Mouse (Mus musculus) limb, embryonic 12.5 days (tissue): ENCODE results near the gene Akr1b3. TPM values are rescaled to one million over a fixed set of nuclear protein-coding genes. Genes with fewer than 3 reads are reported as not detected.

Experiments used
- ATAC-seq: fragments of 200-750 bp; cut with Nextera tagmentation; 2 replicates; pipeline ENCODE4 v1.8.0; 2017; ENCODE audit warnings: low read depth, moderate TSS enrichment; ENCODE audit not compliant: insufficient number of reproducible peaks, insufficient read depth, low FRiP score, low TSS enrichment
- H3K27ac ChIP-seq: fragments of 300-500 bp; sonication (generic); 2 replicates; pipeline ENCODE4 v1.5.1; 2016; ENCODE audit warnings: mild to moderate bottlenecking, moderate library complexity
- H3K27me3 ChIP-seq: fragments of 300-500 bp; sonication (generic); 2 replicates; pipeline ENCODE4 v1.6.1; 2016; ENCODE audit warnings: mild to moderate bottlenecking, moderate library complexity
- H3K36me3 ChIP-seq: fragments of 300-500 bp; sonication (generic); 2 replicates; pipeline ENCODE4 v1.6.1; 2016; ENCODE audit warnings: mild to moderate bottlenecking, moderate library complexity
- H3K4me1 ChIP-seq: fragments of 300-500 bp; sonication (generic); replicated peaks from 2 replicates; pipeline ENCODE4 v1.6.1; 2016
- H3K4me2 ChIP-seq: fragments of 300-500 bp; sonication (generic); 2 replicates; pipeline ENCODE4 v1.6.1; 2016; ENCODE audit warnings: mild to moderate bottlenecking, moderate library complexity
- H3K4me3 ChIP-seq: fragments of 300-500 bp; sonication (generic); replicated peaks from 2 replicates; pipeline ENCODE4 v1.5.1; 2016; ENCODE audit warnings: mild to moderate bottlenecking
- H3K9ac ChIP-seq: fragments of 300-500 bp; sonication (generic); replicated peaks from 2 replicates; pipeline ENCODE4 v1.6.1; 2016; ENCODE audit warnings: mild to moderate bottlenecking, moderate library complexity
- H3K9me3 ChIP-seq: fragments of 300-500 bp; sonication (generic); 2 replicates; pipeline ENCODE4 v1.6.1; 2016; ENCODE audit warnings: mild to moderate bottlenecking, moderate library complexity
- WGBS: fragments of 180-500 bp; shearing (Covaris S2); methylation state at CpG from one replicate; pipeline ENCODE4 v1.1.7; 2016; 5-methylcytosine and 5-hydroxymethylcytosine counted together
- polyA plus RNA-seq: library from polyadenylated mRNA; unstranded; fragments of >200 nt; fragmentation: Nextera tagmentation; extraction: Ambion mirVana; gene quantifications from 2 replicates; pipeline ENCODE4 v1.2.1, GENCODE M21; 2016

Akr1b3 gene
- polyA plus RNA-seq, 1 experiment from 2014 or later, result 191 TPM

DNA sequence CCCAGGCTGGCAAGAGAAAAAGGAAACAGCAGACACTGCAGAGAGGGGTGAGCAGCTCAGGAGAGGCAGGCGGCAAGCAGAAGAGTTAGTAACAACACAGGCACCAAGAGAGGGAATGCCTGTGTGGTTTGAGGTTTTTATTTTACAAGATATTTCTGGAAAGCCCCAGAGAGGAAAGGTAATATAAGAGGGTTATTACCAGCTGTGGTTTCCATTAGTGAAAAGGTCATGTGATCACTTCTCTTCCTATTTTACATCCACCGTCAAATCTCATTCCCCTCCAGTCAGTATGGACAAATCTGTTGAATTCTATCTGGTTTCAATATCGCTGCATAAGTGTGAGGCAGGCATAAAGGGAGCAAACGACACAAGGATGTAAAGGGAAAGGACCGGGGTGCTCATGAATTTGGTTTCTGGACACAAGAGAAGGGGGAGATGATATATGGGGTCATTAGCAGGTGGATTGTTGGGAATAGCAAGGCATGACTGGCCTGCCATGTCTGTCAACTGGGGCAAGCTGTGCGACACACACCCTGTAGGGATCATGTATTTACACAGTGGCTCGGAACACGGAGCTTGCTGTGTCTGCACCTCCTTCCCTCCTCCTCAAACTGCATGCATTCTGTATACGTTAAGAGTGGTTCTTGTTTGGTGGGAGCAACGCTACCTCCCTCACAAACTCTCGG, 24.9 kb downstream of the Akr1b3 start:
- 61% methylated on average over 11 of the region's 11 CpGs for WGBS
- no peak overlapping the region for H3K4me3 ChIP-seq
- H3K9me3 ChIP-seq, result no peaks in the 10 kb centered on the region
- H3K9ac ChIP-seq, result no peak overlapping the region
- H3K4me2 ChIP-seq, result peak overlapping the region; percentile 21; the same call in 1 of the 2 replicates
- H3K36me3 ChIP-seq, result no peaks in the 10 kb centered on the region
- ATAC-seq, result peak; percentile 70; the same call in 1 of the 2 replicates
- H3K27ac ChIP-seq, result peak overlapping the region; percentile 42; the same call in 1 of the 2 replicates
- H3K4me1 ChIP-seq, result peaks cover 17% of the 10 kb centered on the region
- H3K27me3 ChIP-seq, result no peaks in the 10 kb centered on the region

GRCm38 (mm10) chr6:34290681-34291080, 26.6 kb downstream of the Akr1b3 start:
- no peak overlapping the region for H3K9ac ChIP-seq
- no peaks in the 10 kb centered on the region for H3K9me3 ChIP-seq

GRCm38 (mm10) chr6:34290091-34290490, 27.2 kb downstream of the Akr1b3 start:
- no peak overlapping the region for H3K9ac ChIP-seq
- no peaks in the 10 kb centered on the region for H3K36me3 ChIP-seq
- WGBS, result 93% methylated on average over 17 of the region's 17 CpGs
- H3K4me1 ChIP-seq, result peaks cover 17% of the 10 kb centered on the region
- no peak overlapping the region for H3K27ac ChIP-seq
- H3K4me2 ChIP-seq, result no peak overlapping the region
- H3K27me3 ChIP-seq, result no peaks in the 10 kb centered on the region
- no peaks in the 10 kb centered on the region for H3K9me3 ChIP-seq
- no peak overlapping the region for H3K4me3 ChIP-seq
- no peak for ATAC-seq

More at GRCm38 (mm10) chr6:34290681-34291080, 26.6 kb downstream of the Akr1b3 start:
- Histone ChIP-seq H3K4me1 (peaks cover 17% of the 10 kb centered on the region), H3K4me3 (no peak overlapping the region), H3K27ac (no peak overlapping the region), H3K27me3 (no peaks in the 10 kb centered on the region), H3K36me3 (no peaks in the 10 kb centered on the region), H3K4me2 (no peak overlapping the region)
- 85% methylated on average over 8 of the region's 8 CpGs for WGBS
- no peak for ATAC-seq

DNA sequence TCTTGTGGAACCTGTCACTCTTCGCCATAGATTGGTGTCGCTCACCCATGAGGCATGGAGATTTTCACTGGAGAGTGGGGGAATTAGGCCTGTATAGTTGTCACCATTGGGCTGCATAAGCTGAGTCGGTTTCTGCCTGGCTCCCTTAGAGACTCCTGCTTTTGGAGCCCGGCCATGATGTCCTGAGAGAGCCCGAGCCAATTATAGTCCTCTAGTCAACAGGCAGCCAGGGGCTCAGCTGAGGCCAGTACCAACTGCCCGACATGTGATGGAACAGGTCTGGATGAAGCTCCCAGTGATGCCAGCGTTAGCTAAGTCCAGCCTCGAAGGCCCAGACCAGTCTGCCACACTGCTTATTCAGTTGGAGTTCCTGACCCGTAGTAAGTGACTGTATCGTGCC, 29.2 kb downstream of the Akr1b3 start:
- 89% methylated on average over 10 of the region's 10 CpGs for WGBS
- H3K36me3 ChIP-seq, result no peaks in the 10 kb centered on the region
- ATAC-seq, result no peak
- no peak overlapping the region for H3K4me3 ChIP-seq
- no peaks in the 10 kb centered on the region for H3K27me3 ChIP-seq
- peaks cover 15% of the 10 kb centered on the region for H3K4me1 ChIP-seq
- no peak overlapping the region for H3K27ac ChIP-seq
- H3K4me2 ChIP-seq, result no peak overlapping the region
- no peak overlapping the region for H3K9ac ChIP-seq
- H3K9me3 ChIP-seq, result no peaks in the 10 kb centered on the region

GRCm38 (mm10) chr6:34286841-34287240, 30.4 kb downstream of the Akr1b3 start:
- H3K4me1 ChIP-seq, result peaks cover 3% of the 10 kb centered on the region; the same call in 1 of the 2 replicates
- 63% methylated on average over 3 of the region's 3 CpGs for WGBS
- ATAC-seq, result no peak

DNA sequence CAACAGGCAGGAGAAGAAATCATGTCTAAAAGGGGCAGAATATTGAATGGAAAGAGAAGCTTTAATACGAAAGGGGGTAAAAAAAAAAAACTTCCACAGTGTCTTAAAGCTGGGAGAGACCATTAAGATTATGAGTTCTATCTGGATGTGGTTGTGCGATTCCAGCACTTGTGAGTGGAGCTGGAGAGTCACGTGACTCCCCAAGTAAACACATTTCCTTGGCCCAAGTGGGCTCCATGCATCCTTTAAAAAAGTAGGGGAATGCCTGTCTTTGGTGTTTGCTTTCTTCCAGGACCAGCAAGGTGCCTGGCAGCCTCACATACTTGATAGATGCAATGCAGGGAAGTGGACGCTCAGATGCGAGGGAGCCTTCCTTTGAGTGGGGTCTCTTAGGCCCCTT, 38.9 kb downstream of the Akr1b3 start:
- Histone ChIP-seq H3K9me3 (no peaks in the 10 kb centered on the region), H3K4me1 (no peaks in the 10 kb centered on the region), H3K27ac (no peak overlapping the region), H3K9ac (no peak overlapping the region), H3K4me3 (no peak overlapping the region), H3K36me3 (no peaks in the 10 kb centered on the region), H3K27me3 (peaks cover 8% of the 10 kb centered on the region), H3K4me2 (no peak overlapping the region)
- WGBS, result 85% methylated on average over 5 of the region's 5 CpGs
- no peak for ATAC-seq

More at GRCm38 (mm10) chr6:34286841-34287240, 30.4 kb downstream of the Akr1b3 start:
- H3K4me3 ChIP-seq, result no peak overlapping the region
- H3K4me2 ChIP-seq, result no peak overlapping the region
- H3K9me3 ChIP-seq, result no peaks in the 10 kb centered on the region
- no peak overlapping the region for H3K9ac ChIP-seq
- no peaks in the 10 kb centered on the region for H3K36me3 ChIP-seq
- no peaks in the 10 kb centered on the region for H3K27me3 ChIP-seq
- no peak overlapping the region for H3K27ac ChIP-seq

GRCm38 (mm10) chr6:34277665-34278064, 39.6 kb downstream of the Akr1b3 start:
- 27% methylated on average over 9 of the region's 9 CpGs for WGBS
- 0 out of 2 replicates have a peak overlapping the region, but pooled peaks have one; percentile 28 for H3K4me2 ChIP-seq
- H3K9me3 ChIP-seq, result no peaks in the 10 kb centered on the region
- ATAC-seq, result no peak
- no peak overlapping the region for H3K27ac ChIP-seq
- H3K4me3 ChIP-seq, result no peak overlapping the region
- H3K9ac ChIP-seq, result no peak overlapping the region
- H3K36me3 ChIP-seq, result no peaks in the 10 kb centered on the region
- H3K4me1 ChIP-seq, result no peaks in the 10 kb centered on the region
- peaks cover 8% of the 10 kb centered on the region for H3K27me3 ChIP-seq

DNA sequence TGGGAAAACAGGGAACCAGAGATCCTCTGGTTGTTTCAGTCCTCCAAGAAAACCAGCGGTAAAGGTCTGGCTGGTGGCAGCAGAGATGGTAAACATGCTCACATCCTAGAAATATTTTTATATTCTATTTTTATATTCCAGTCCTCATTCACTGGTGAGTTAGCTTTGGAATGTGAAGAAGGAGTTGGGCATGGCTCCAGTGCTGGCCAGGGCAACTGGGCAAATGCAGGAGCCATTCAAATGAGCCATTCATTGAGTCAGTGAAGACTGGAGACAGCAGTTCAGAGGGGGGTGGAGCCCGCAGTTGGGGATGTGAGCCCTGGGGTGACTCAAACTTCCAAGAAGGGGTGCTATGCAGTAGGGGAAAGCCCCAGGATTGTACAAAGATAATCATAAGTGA, 42.9 kb downstream of the Akr1b3 start:
- Histone ChIP-seq H3K9me3 (no peaks in the 10 kb centered on the region), H3K4me2 (no peak overlapping the region), H3K4me1 (no peaks in the 10 kb centered on the region), H3K36me3 (no peaks in the 10 kb centered on the region), H3K9ac (no peak overlapping the region), H3K27ac (no peak overlapping the region), H3K27me3 (peaks cover 8% of the 10 kb centered on the region), H3K4me3 (no peak overlapping the region)
- ATAC-seq, result no peak
- 90% methylated on average over 2 of the region's 2 CpGs for WGBS

GRCm38 (mm10) chr6:34273073-34273472, 44.2 kb downstream of the Akr1b3 start:
- Histone ChIP-seq H3K4me3 (no peak overlapping the region), H3K36me3 (no peaks in the 10 kb centered on the region), H3K4me1 (no peaks in the 10 kb centered on the region), H3K4me2 (no peak overlapping the region), H3K27me3 (peaks cover 8% of the 10 kb centered on the region), H3K9ac (no peak overlapping the region), H3K27ac (no peak overlapping the region), H3K9me3 (no peaks in the 10 kb centered on the region)
- no peak for ATAC-seq
- WGBS, result 57% methylated on average over 2 of the region's 2 CpGs

GRCm38 (mm10) chr6:34272462-34272861, 44.8 kb downstream of the Akr1b3 start:
- Histone ChIP-seq H3K4me1 (no peaks in the 10 kb centered on the region), H3K4me2 (no peak overlapping the region), H3K4me3 (no peak overlapping the region), H3K9ac (no peak overlapping the region), H3K9me3 (no peaks in the 10 kb centered on the region), H3K27ac (no peak overlapping the region), H3K36me3 (no peaks in the 10 kb centered on the region), H3K27me3 (peaks cover 8% of the 10 kb centered on the region)
- ATAC-seq, result no peak
- WGBS, result 88% methylated on average over 5 of the region's 5 CpGs

- Histone ChIP-seq H3K27me3 (no peaks in the 10 kb centered on the region), H3K27ac (no peak overlapping the region), H3K4me3 (no peak overlapping the region), H3K4me1 (no peaks in the 10 kb centered on the region), H3K9me3 (no peaks in the 10 kb centered on the region), H3K9ac (no peak overlapping the region), H3K36me3 (no peaks in the 10 kb centered on the region), H3K4me2 (no peak overlapping the region)
- WGBS, result 70% methylated on average over 6 of the region's 6 CpGs
- ATAC-seq, result no peak
Measured at GRCm38 (mm10) chr6:34270717-34271116, 46.6 kb downstream of the Akr1b3 start.

GRCm38 (mm10) chr6:34258546-34258945, 58.7 kb downstream of the Akr1b3 start:
- Histone ChIP-seq H3K4me1 (no peaks in the 10 kb centered on the region), H3K27me3 (no peaks in the 10 kb centered on the region; the same call in 1 of the 2 replicates), H3K9ac (no peak overlapping the region), H3K27ac (no peak overlapping the region), H3K4me2 (no peak overlapping the region), H3K36me3 (no peaks in the 10 kb centered on the region), H3K9me3 (no peaks in the 10 kb centered on the region), H3K4me3 (no peak overlapping the region)
- WGBS, result 89% methylated on average over 5 of the region's 5 CpGs
- ATAC-seq, result no peak
